Mouse (Mus musculus): ENCODE measurements at regions not wholly inside any gene's neighbourhood (a gene's known extent, or its start where the extent isn't known, plus 50 kb on each side); places are given as distances from the start of the nearest gene placed in this dataset.

DNA sequence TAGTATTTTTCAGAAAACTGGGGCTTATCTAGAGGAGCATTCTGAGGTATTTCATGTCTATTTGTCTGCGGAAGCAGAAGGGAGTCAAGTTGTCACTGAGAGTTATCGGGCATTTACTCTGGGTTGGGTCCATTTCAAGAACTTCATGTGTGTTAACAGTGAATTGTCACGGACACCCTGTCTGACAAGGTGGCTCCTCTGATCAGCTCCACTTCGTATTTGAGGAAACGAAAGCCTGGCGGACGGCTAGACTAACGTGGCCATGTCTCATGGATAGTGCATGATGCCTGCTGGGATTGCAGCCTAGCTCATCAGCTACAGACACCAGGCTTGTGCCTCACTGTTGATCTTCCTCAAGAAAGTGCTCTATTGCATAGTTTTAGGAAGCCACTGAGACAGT lies 200.4 kb downstream of the 4933412E24Rik start:
- TF ChIP-seq CTCF (IDR thresholded peaks at IDR 0.05; ENCODE audit: low read depth, low read length) (no peak), EP300 (IDR thresholded peaks at IDR 0.05; ENCODE audit: insufficient read depth, low read depth, low read length) (no peak), POLR2A (IDR thresholded peaks at IDR 0.05; ENCODE audit: insufficient read depth, low read length) (no peak)

Measured in ES-Bruce4 (cell line).